Mouse (Mus musculus): ENCODE measurements around the gene Apba1. TPM values are rescaled to one million over a fixed set of nuclear protein-coding genes. Genes with fewer than 3 reads are reported as not detected.

The Apba1 gene
- polyA plus RNA-seq (2015; fragmentation: Nextera tagmentation; extraction: Ambion mirVana) = 0.30 and 0.37 TPM in 2 replicates

GRCm38 (mm10) chr19:23758554-23759321 is at the start of gene Apba1:
Gene Apba1 (plus strand): TSS chr19:23758887.
- peaks cover 3% of the 10 kb centered on the region; the same call in 1 of the 2 replicates for H3K9me3 ChIP-seq (replicated peaks; ENCODE audit: control insufficient read depth, low read length)
- under 1% methylated on average over 60 of the region's 98 CpGs for WGBS
- H3K4me2 ChIP-seq (ENCODE audit: low read depth, low read length) = peak within 1 kb of the TSS; percentile 73
- peak within 1 kb of the TSS; percentile 70 for H3K9ac ChIP-seq (ENCODE audit: low read length)
- ATAC-seq (replicated peaks; ENCODE audit: extremely low read depth, insufficient read depth, low FRiP score) = peak; percentile 85
- H3K27ac ChIP-seq (ENCODE audit: low read length) = peak within 1 kb of the TSS; percentile 34
- H3K4me3 ChIP-seq (ENCODE audit: low read length) = peak within 1 kb of the TSS; percentile 63
- no peaks in the 10 kb centered on the region for H3K36me3 ChIP-seq (ENCODE audit: control insufficient read depth, insufficient read depth)
- H3K4me1 ChIP-seq (ENCODE audit: control insufficient read depth, insufficient read depth, low read length) = peaks cover 5% of the 10 kb centered on the region; the same call in 1 of the 2 replicates
- peaks cover 12% of the 10 kb centered on the region for H3K27me3 ChIP-seq (ENCODE audit: control insufficient read depth, insufficient read depth, low read length)

GRCm38 (mm10) chr19:23746506-23746905 is 12.2 kb upstream of the Apba1 start:
- 69% methylated on average over 3 of the region's 3 CpGs for WGBS
- H3K9ac ChIP-seq (ENCODE audit: low read length) = no peak overlapping the region
- no peaks in the 10 kb centered on the region for H3K9me3 ChIP-seq (replicated peaks; ENCODE audit: control insufficient read depth, low read length)
- no peaks in the 10 kb centered on the region for H3K27me3 ChIP-seq (ENCODE audit: control insufficient read depth, insufficient read depth, low read length)
- no peak for ATAC-seq (replicated peaks; ENCODE audit: extremely low read depth, insufficient read depth, low FRiP score)
- no peak overlapping the region for H3K27ac ChIP-seq (ENCODE audit: low read length)
- H3K36me3 ChIP-seq (ENCODE audit: control insufficient read depth, insufficient read depth) = no peaks in the 10 kb centered on the region
- H3K4me3 ChIP-seq (ENCODE audit: low read length) = no peak overlapping the region
- H3K4me1 ChIP-seq (ENCODE audit: control insufficient read depth, insufficient read depth, low read length) = no peaks in the 10 kb centered on the region
- no peak overlapping the region for H3K4me2 ChIP-seq (ENCODE audit: low read depth, low read length)

GRCm38 (mm10) chr19:23757011-23757410 is 1.7 kb upstream of the Apba1 start:
- Histone ChIP-seq H3K27ac (ENCODE audit: low read length) (no peak overlapping the region), H3K36me3 (ENCODE audit: control insufficient read depth, insufficient read depth) (no peaks in the 10 kb centered on the region), H3K9me3 (replicated peaks; ENCODE audit: control insufficient read depth, low read length) (peaks cover 3% of the 10 kb centered on the region; the same call in 1 of the 2 replicates), H3K4me3 (ENCODE audit: low read length) (no peak overlapping the region), H3K4me1 (ENCODE audit: control insufficient read depth, insufficient read depth, low read length) (peaks cover 5% of the 10 kb centered on the region; the same call in 1 of the 2 replicates), H3K4me2 (ENCODE audit: low read depth, low read length) (peak overlapping the region; percentile 37), H3K27me3 (ENCODE audit: control insufficient read depth, insufficient read depth, low read length) (peaks cover 12% of the 10 kb centered on the region), H3K9ac (ENCODE audit: low read length) (no peak overlapping the region)
- no peak for ATAC-seq (replicated peaks; ENCODE audit: extremely low read depth, insufficient read depth, low FRiP score)
- WGBS = 12% methylated on average over 7 of the region's 7 CpGs

GRCm38 (mm10) chr19:23757961-23758553 is 630 bp upstream of the Apba1 start:
- WGBS = 1% methylated on average over 40 of the region's 40 CpGs
- no peaks in the 10 kb centered on the region for H3K36me3 ChIP-seq (ENCODE audit: control insufficient read depth, insufficient read depth)
- H3K27ac ChIP-seq (ENCODE audit: low read length) = peak overlapping the region; percentile 34
- peak overlapping the region; percentile 73 for H3K4me2 ChIP-seq (ENCODE audit: low read depth, low read length)
- peaks cover 5% of the 10 kb centered on the region; the same call in 1 of the 2 replicates for H3K4me1 ChIP-seq (ENCODE audit: control insufficient read depth, insufficient read depth, low read length)
- ATAC-seq (replicated peaks; ENCODE audit: extremely low read depth, insufficient read depth, low FRiP score) = peak; percentile 83
- peak overlapping the region; percentile 70 for H3K9ac ChIP-seq (ENCODE audit: low read length)
- H3K27me3 ChIP-seq (ENCODE audit: control insufficient read depth, insufficient read depth, low read length) = peaks cover 12% of the 10 kb centered on the region
- peak overlapping the region; percentile 63 for H3K4me3 ChIP-seq (ENCODE audit: low read length)
- peaks cover 3% of the 10 kb centered on the region; the same call in 1 of the 2 replicates for H3K9me3 ChIP-seq (replicated peaks; ENCODE audit: control insufficient read depth, low read length)

- Histone ChIP-seq H3K4me2 (ENCODE audit: low read depth, low read length) (peak overlapping the region; percentile 73), H3K9ac (ENCODE audit: low read length) (peak overlapping the region; percentile 70), H3K9me3 (replicated peaks; ENCODE audit: control insufficient read depth, low read length) (peaks cover 3% of the 10 kb centered on the region; the same call in 1 of the 2 replicates), H3K4me3 (ENCODE audit: low read length) (peak overlapping the region; percentile 63), H3K4me1 (ENCODE audit: control insufficient read depth, insufficient read depth, low read length) (peaks cover 5% of the 10 kb centered on the region; the same call in 1 of the 2 replicates), H3K27ac (ENCODE audit: low read length) (no peak overlapping the region), H3K27me3 (ENCODE audit: control insufficient read depth, insufficient read depth, low read length) (peaks cover 12% of the 10 kb centered on the region), H3K36me3 (ENCODE audit: control insufficient read depth, insufficient read depth) (no peaks in the 10 kb centered on the region)
- 3% methylated on average over 17 of the region's 17 CpGs for WGBS
- ATAC-seq (replicated peaks; ENCODE audit: extremely low read depth, insufficient read depth, low FRiP score) = no peak
These were observed 747 bp downstream of the Apba1 start for GRCm38 (mm10) chr19:23759322-23759945.

- H3K36me3 ChIP-seq (ENCODE audit: control insufficient read depth, insufficient read depth) = no peaks in the 10 kb centered on the region
- peaks cover 5% of the 10 kb centered on the region; the same call in 1 of the 2 replicates for H3K4me1 ChIP-seq (ENCODE audit: control insufficient read depth, insufficient read depth, low read length)
- ATAC-seq (replicated peaks; ENCODE audit: extremely low read depth, insufficient read depth, low FRiP score) = no peak
- no peak overlapping the region for H3K4me3 ChIP-seq (ENCODE audit: low read length)
- no peak overlapping the region for H3K4me2 ChIP-seq (ENCODE audit: low read depth, low read length)
- WGBS = 85% methylated on average over 6 of the region's 6 CpGs
- H3K9ac ChIP-seq (ENCODE audit: low read length) = no peak overlapping the region
- peaks cover 12% of the 10 kb centered on the region for H3K27me3 ChIP-seq (ENCODE audit: control insufficient read depth, insufficient read depth, low read length)
- no peaks in the 10 kb centered on the region for H3K9me3 ChIP-seq (replicated peaks; ENCODE audit: control insufficient read depth, low read length)
- H3K27ac ChIP-seq (ENCODE audit: low read length) = no peak overlapping the region
These were observed 4.7 kb downstream of the Apba1 start for GRCm38 (mm10) chr19:23763371-23763770.

GRCm38 (mm10) chr19:23764051-23764450 is 5.4 kb downstream of the Apba1 start:
- Histone ChIP-seq H3K9ac (ENCODE audit: low read length) (no peak overlapping the region), H3K4me2 (ENCODE audit: low read depth, low read length) (no peak overlapping the region), H3K27me3 (ENCODE audit: control insufficient read depth, insufficient read depth, low read length) (peaks cover 12% of the 10 kb centered on the region), H3K27ac (ENCODE audit: low read length) (no peak overlapping the region), H3K36me3 (ENCODE audit: control insufficient read depth, insufficient read depth) (no peaks in the 10 kb centered on the region), H3K4me3 (ENCODE audit: low read length) (no peak overlapping the region), H3K4me1 (ENCODE audit: control insufficient read depth, insufficient read depth, low read length) (peaks cover 5% of the 10 kb centered on the region; the same call in 1 of the 2 replicates), H3K9me3 (replicated peaks; ENCODE audit: control insufficient read depth, low read length) (no peaks in the 10 kb centered on the region)
- 61% methylated on average over 2 of the region's 2 CpGs for WGBS
- ATAC-seq (replicated peaks; ENCODE audit: extremely low read depth, insufficient read depth, low FRiP score) = no peak

GRCm38 (mm10) chr19:23768864-23769263 is 10.2 kb downstream of the Apba1 start:
- H3K9ac ChIP-seq (ENCODE audit: low read length) = no peak overlapping the region
- H3K4me3 ChIP-seq (ENCODE audit: low read length) = no peak overlapping the region
- 74% methylated on average over 5 of the region's 5 CpGs for WGBS
- ATAC-seq (replicated peaks; ENCODE audit: extremely low read depth, insufficient read depth, low FRiP score) = no peak
- H3K4me1 ChIP-seq (ENCODE audit: control insufficient read depth, insufficient read depth, low read length) = no peaks in the 10 kb centered on the region
- H3K36me3 ChIP-seq (ENCODE audit: control insufficient read depth, insufficient read depth) = no peaks in the 10 kb centered on the region
- no peak overlapping the region for H3K4me2 ChIP-seq (ENCODE audit: low read depth, low read length)
- no peaks in the 10 kb centered on the region for H3K27me3 ChIP-seq (ENCODE audit: control insufficient read depth, insufficient read depth, low read length)
- H3K27ac ChIP-seq (ENCODE audit: low read length) = no peak overlapping the region
- no peaks in the 10 kb centered on the region for H3K9me3 ChIP-seq (replicated peaks; ENCODE audit: control insufficient read depth, low read length)

All from heart, embryonic 16.5 days (tissue).